Comparison of ENCODE assay signal across 14 mouse cellular contexts in genomic region chr10:112378465-112378864, GRCm38 (mm10).
"Had no signal": no experiment of that assay in that cellular context is flagged by ENCODE, and none has a peak within 500 bp of the region (broad histone marks: within the 10 kb centered on the region; RNA-seq: fewer than 3 reads in every experiment).

No protein-coding gene starts in this region.

- DNase-seq: kidney, postnatal 10 days; kidney, postnatal 4 days; lung, adult 2 months; lung, postnatal 10 days; thymus, adult 18-20 months; thymus, postnatal 14 days had no signal

- H3K36me3 ChIP-seq: limb, embryonic 10.5 days; liver, embryonic 15.5 days had no signal

- H3K27me3 ChIP-seq: liver, embryonic 15.5 days; megakaryocyte, embryonic 14.5 days had no signal

- H3K27ac ChIP-seq: layer of hippocampus, adult 2 months; limb, embryonic 10.5 days; liver, embryonic 15.5 days; macrophage had no signal

- H3K4me1 ChIP-seq: limb, embryonic 10.5 days; liver, embryonic 15.5 days; megakaryocyte, embryonic 14.5 days had no signal

- H3K9me3 ChIP-seq: limb, embryonic 10.5 days; liver, embryonic 15.5 days had no signal

- H3K4me2 ChIP-seq: liver, embryonic 11.5 days; liver, embryonic 15.5 days; midbrain, embryonic 11.5 days had no signal

- H3K4me3 ChIP-seq: layer of hippocampus, adult 2 months; limb, embryonic 10.5 days; liver, embryonic 15.5 days; megakaryocyte, embryonic 14.5 days had no signal

- ATAC-seq: midbrain, embryonic 16.5 days had no signal

- H3K9ac ChIP-seq: liver, embryonic 15.5 days had no signal
